Mouse (Mus musculus) urinary bladder, postnatal 10 days (tissue): ENCODE data around the gene Bet1l.
"Not testable (repeated sequence)": the region's sequence is repeated elsewhere in the genome, so short reads cannot be mapped to it uniquely, and the experiment has no call there.

ENCODE experiments used
- DNase-seq: peaks from one replicate; pipeline ENCODE4 v3.0.0; 2022; ENCODE audit warnings: low spot score

Bet1l gene

GRCm38 (mm10) chr7:140857550-140858505, at the start of gene Bet1l:
Gene Bet1l (minus strand): TSS chr7:140857577.
- no peak for DNase-seq

GRCm38 (mm10) chr7:140907131-140907530, 49.8 kb upstream of the Bet1l start:
- DNase-seq, result no peak

DNA sequence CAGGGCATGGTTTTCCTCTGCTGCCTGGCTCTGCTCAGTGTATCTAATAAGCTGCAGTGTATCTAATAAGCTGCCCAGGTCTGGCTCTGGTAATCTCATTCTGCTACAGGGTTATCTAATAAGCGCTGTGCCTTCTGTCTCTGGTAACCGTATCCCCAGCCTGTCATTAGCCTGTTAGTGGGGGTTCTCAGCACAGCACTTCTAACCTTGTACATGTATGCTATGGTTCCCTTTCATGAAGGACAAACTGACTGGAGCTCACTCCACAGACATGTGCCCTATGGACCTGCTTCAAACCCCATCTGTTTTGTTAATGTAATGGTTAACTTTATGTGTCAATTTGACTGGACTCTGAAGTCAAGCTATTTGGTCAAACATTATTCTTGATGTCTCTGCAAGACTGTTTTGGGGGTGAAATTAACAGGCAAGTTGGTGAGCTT, 48.3 kb upstream of the Bet1l start:
- DNase-seq, result no peak

DNA sequence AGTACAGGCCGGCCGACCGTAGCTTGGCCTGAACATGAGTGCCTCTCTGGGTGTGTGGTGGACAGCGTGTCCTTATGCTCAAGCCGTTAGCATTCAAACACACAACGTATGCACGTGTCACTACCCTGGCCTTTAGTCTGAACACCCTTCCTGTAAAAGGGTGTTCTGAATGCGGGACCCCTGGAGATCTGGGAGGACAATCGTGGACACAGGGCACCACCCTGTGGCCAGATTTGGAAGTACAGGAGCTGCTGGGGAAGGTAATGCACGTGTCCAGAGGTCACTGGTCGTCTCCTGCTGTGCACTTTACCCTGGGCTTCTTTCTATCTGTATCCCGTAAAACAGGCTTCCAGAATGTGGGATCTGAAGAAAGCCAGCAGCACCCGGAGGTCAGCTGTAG, 45.8 kb upstream of the Bet1l start:
- peak; percentile 47 for DNase-seq

- DNase-seq, result no peak
Observed at GRCm38 (mm10) chr7:140902036-140902875, 44.9 kb upstream of the Bet1l start.

DNA sequence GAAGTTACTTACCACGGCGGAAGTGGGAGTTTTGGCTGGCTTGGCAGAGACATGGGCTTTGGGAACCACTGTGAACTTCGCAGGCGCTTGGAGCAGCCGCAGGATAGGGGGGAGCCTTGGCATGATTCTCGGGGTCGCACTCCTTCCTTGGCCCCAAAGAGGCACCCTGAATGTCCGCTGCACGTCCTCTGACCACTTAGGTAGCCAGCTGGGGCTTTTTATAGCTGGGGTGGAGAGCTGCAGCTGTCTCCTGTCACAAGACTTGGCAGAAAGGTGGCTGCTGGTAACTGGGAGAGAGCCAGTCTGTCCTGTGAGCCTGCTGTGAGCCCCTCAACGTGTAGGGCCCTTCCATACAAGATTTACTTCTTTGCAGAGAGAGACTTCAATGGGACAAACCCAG, 42.8 kb upstream of the Bet1l start, which contains the start of gene Cox8b:
Cox8b (minus strand) TSS at position 227 of the 400 bp plus-strand sequence.
- no peak for DNase-seq

GRCm38 (mm10) chr7:140899121-140899520, 41.7 kb upstream of the Bet1l start:
- no peak for DNase-seq

GRCm38 (mm10) chr7:140897863-140898262, 40.5 kb upstream of the Bet1l start:
- no peak for DNase-seq

DNA sequence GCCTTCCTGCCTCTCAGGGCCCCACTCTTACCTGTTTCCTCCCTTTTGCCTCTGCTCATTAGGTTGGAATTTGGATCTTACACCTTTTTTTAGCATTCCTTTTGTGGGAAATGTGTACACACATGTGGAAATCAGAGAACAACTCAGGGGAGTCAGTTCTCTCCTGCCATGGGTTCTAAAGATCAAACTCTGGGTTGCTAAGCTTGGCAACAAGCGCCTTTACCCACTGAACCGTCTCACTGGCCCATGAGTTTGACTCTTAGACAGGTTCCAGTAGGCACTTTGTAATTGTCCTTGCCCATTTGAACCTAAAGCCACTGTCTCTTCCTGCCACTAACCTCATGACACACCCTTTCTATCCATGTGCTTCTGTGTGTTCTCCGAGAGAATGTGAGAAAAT, 37.2 kb upstream of the Bet1l start:
- DNase-seq, result no peak

GRCm38 (mm10) chr7:140894031-140894430, 36.7 kb upstream of the Bet1l start:
- DNase-seq, result no peak

DNA sequence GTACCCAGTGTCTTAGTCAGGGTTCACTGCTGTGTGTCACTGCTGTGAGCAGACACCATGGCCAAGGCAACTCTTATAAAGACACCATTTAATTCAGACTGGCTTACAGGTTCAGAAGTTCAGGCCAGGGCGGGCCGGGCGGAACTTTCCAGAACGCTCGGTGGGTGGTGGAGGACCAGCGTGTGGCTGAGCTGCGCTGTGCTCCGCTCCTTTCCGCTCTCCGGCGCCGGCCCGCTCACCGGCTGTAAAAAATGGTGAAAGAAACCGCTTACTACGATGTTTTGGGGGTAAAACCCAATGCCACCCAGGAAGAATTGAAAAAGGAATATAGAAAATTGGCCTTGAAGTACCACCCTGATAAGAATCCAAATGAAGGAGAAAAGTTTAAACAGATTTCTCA, 33.3 kb upstream of the Bet1l start:
- DNase-seq, result not testable (repeated sequence)

DNA sequence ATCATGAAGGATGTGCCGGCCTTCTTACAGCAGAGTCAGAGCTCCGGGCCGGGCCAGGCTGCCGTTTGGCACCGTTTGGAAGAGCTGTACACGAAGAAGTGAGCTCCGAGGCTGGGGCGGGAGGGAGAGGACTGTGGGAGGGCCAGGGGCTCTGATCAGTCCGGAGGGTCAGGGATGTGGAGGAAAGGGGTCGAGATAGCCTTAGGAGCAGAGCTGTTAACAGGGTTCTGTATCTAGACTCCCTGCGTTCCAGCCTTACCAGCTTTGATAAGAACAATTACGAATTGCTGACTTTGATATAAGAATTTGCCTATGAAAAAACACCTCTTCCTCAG, 25.1 kb upstream of the Bet1l start:
- DNase-seq, result no peak

DNA sequence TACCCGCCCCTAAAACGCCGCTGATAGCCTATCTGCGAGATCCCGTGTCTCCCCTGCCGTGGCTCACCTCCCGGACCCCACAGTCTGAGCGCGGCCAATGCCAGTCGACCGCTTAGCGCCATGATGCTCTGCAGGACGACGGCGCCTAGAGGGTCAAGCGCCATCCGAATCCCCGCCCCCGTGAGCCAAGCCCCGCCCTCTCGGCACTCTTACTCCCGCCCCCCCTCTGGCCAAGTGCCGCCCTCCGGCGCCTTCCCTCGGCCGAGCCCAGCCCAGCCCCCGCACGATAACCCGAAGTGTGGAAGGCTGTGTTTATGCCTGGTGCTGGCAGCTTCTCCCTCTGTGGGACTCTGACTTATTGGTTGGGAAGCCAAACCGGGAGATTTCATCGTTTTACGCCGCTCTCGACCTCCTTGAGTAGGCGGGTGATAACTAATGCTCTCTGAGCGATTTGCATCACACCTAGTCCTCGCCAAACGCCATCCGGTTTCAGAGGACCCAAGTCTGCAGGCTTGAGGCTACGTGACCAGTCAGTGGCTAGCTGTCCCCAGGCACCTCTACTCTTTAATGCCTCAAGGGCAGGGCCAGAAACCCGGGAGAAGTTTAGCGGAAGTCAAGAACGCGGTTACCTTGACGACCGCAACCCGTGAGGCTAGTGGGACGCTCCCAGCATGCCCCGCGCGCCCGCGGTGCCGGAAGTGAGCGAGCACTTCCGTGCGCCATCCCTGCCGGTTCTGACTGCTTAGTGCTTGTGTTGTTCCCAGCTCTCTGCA, 24.5 kb upstream of the Bet1l start, which contains the start of the genes Psmd13 and Sirt3:
Psmd13 (plus strand) TSS at position 273 of the 773 bp plus-strand sequence.
Sirt3 (minus strand) TSS at position 614 of the 773 bp plus-strand sequence.
- peak; percentile 74 for DNase-seq

GRCm38 (mm10) chr7:140880865-140881515, 23.6 kb upstream of the Bet1l start:
- no peak for DNase-seq

DNA sequence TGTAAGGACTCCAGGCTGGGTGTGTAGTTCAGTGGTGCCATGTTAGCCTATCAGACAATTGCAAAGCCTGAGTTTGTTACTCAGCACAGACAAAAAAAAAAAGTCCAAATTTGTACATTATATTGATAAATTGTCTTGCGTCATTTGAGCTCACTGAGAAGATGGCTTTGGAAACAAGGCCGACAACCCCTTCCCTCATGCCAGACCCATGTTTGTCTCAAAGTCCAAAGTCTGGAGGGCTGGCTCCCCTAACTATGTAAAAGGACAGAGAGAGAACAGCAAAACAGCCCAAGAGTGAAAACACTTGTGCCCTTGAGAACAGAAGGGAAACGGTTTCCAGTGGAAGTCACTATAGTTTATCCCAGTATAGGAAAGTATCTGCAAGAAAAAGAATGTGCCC, 23.0 kb upstream of the Bet1l start:
- DNase-seq, result no peak

DNA sequence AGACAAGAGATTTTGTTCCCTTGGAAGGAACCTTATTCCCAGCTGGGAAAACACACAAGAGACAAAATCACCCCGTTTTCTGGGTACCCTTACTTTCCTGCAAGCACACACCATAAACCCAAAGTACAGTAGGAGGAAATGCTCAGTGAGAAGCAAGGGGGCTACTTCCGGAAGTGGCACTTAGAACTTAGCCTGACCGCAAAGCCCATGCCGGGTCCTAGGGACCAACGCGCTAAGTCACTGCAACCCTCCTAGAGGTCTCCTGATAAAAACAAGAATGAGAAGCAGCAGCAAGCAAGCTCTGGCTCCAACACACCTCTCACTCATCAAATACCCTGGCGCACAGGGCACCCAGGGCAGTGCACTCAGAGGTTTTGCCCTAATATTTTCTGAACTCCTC, 22.0 kb upstream of the Bet1l start:
- DNase-seq, result no peak

- no peak for DNase-seq
Observed at GRCm38 (mm10) chr7:140877364-140877763, 20.0 kb upstream of the Bet1l start.

DNA sequence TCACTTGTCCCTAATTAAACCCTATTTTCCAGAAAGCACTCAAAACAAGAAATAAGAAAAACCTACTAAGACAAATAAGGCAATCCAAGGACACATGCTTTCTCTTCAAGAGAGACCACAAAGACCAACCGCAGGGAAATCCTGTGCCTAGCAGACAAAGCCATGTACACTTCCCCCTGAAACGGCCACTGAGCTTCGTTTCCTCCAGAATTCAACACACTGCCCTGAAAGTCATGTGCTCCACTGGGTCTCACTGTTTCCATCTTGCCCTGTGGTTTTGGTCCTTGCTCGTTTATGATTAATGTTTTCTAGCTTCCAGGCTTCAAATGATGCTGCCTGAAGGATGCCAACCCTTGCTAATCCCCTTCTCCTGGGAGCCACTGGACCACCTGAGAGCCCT, 16.8 kb upstream of the Bet1l start:
- DNase-seq, result no peak

DNA sequence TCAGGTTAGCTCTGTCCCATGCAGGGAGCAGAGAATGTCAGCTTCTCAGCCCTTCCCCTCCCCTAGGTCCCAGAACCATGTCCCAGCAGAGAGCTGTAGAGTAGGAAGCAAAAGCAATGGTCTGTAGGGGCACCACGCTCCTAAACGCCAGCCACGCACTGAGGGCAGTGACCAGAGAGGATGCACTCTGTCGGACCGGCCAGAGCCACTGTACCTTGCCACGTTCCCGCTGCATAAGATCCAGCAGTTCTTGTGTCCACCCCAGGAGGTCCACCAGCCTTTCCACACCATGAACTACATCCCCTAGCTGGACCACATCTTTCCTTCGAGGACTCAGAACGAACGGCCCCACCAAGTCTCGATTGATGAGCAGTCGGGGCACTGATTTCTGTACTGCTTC, 7.4 kb upstream of the Bet1l start:
- no peak for DNase-seq

DNA sequence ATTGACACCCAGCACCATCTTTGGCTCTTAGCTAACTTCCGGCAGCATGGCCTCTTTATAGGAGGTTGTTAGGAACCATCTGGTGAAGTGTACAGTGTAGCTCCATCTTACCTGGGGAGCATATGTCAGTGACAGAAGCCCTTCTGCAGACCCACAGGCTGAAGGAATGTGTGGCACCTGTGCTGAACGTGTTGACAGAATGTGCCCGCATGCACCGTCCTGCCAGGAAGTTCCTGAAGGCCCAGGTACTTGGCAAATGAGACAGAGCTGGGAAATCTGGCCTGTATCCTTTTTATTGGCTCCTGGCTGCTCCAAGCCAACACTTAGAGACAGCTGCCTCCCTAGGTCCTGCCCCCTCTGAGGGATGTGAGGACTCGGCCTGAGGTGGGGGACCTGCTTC, 3.4 kb upstream of the Bet1l start:
- no peak for DNase-seq

DNA sequence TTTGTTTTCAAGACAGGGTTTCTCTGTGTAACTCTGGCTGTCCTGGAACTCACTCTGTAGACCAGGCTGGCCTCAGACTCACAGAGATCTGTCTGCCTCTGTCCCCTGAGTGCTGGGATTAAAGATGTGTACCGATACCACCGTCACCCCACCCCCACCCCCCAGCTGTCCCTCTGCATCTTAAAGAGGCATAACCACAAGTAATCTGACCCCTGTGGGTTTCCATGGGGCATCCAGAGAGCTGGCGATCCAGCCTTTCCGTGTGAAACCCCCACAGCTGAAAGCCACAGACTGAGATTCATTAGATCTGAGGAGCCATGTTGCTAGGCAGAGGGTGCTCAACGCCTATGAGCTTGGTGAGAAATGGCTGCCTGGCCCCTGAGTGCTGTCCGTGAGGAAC, 2.6 kb upstream of the Bet1l start:
- no peak for DNase-seq
